Mouse (Mus musculus): Measurements from ENCODE around the gene Daxx.
A peak's percentile ranks its signal among the peaks of the same experiment; 100 is the strongest.
"Not testable (repeated sequence)": the region's sequence is repeated elsewhere in the genome, so short reads cannot be mapped to it uniquely, and the experiment has no call there.

Daxx gene

DNA sequence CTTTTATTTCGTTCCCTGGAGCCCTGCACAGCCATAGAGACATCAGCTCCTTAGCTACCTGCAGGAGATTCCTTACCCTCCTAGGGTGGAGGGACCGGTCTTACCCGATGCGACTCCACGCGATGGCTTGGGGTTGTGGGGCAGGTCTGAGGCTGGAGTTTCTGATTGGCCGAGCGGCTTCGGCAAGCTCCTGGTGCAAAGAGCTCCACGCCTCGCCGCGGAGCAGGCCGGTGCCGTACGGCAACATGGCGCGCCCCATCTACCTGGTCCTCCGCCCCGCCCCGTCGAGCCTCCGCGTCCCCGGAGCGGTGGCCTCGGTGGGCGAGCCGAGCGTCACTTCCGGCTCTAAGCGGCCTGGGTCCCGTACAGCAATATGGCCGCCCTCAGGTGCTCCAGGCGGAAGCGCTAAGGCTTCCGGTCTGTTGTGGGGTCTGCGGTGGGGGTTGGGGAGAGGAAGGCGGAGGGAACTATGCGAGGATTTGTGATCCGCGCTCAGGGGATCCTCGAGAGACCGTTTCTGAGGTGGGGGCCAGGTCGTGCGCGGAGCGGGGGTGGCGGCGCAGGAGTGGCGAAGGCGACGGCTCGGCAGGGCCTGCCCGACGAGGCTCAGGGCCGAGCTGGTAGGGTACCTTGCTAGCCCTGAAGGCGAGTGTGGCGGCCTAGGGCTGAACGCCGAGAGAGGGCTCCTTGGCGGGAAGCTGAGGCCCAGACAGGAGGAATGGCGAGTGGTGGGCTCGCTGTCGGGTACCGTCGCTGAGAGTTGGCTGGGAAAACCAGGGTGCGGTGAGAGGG, at the start of gene Daxx:
Gene Daxx (plus strand): TSS at position 338 of the 792 bp plus-strand sequence.
- peak; percentile 80 for DNase-seq (ENCODE audit: extremely low read depth, low read depth, low spot score)

DNA sequence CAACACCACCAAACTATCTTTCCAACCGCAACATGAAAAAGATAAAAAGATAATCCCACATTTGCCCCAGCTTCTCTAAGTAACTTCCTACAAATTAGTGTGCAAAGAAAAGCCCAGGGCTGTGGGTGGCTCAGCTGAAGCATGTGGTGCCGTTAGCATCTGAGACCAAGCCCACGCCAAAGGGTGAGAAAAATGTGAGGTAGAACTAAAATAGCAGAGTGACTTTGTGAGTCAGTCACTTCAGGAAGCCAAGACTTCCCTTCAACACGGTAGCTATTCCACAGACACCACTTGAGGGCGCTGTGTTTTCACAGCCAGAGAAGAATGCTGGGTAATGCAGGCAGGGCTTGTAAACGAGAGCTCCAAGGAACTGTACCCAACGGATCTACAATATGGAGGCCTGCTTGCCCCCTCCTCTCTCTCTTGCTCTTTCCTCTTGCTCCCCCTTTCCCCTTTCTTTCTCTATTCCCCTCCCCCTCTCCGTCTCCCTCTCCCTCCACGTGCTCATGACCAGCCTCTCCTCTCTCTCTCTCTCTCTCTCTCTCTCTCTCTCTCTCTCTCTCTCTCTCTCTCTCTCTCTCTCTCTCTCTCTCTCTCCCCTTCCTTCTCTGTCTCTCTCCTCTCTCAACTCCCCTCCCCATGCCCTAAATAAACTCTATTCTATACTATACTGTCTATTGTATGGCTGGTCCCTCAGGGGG, 43.7 kb upstream of the Daxx start:
- no peak for DNase-seq (ENCODE audit: extremely low read depth, low read depth, low spot score)

DNA sequence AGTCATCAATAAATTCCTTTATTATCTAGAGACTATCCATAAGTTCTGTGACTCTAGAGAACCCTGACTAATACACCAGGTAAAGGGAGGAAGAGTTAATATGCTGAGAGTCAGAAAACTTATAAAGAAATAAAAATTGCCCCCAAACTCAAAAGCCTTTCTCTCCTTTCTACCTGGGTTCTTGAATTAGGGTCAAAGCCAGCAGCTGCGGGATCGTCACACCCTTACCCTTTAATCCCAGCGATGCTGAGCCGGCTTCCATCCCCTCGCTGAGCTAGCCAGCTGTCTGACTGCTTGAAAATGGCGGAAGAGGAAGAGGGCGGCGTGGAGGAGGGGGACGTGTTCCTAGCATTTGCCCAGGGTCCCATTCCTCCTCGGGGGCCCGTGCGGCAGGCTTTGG, 35.7 kb upstream of the Daxx start, which contains the start of gene Gm7029:
Gene Gm7029 (plus strand): TSS at position 301 of the 400 bp plus-strand sequence.
- DNase-seq (ENCODE audit: extremely low read depth, low read depth, low spot score) = not testable (repeated sequence)

DNA sequence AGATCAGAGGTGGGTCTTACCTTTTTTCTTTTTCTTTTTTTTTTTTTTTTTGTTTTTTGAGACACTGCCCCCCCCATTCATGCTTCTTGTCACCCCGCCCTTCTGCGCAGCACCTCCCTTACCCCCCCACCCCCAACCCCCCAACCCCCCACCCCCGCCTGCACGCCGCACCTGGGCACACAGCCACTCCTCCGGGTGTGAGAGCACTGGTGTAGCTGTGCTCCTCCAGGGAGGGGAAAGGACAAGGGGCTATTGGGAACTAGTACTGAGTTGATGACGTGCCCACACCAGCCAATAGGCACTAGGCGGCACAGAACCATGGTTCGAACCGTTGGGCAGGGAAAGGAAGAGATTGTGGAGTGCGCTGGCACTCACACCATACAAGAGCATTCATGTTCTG, 34.8 kb upstream of the Daxx start:
- no peak for DNase-seq (ENCODE audit: extremely low read depth, low read depth, low spot score)

DNA sequence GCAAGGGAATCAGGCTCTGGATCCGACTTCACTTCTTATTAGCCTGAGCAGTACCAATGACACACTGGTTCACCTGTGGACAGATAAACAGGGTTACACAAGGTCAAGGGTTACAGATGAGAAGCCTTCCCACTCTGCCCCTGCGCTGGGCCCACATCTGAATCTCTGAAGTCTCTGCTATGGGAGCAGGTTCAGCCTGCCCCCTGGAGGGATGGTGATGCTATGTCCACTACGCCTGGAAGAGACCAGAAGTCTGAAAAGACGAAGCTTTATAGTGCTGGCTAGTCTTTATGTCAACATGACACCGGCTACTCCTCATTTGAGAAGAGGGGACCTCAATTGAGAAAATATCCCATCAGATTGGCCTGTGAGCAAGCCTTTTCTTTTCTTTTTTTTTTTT, 33.4 kb upstream of the Daxx start:
- DNase-seq (ENCODE audit: extremely low read depth, low read depth, low spot score) = not testable (repeated sequence)

DNA sequence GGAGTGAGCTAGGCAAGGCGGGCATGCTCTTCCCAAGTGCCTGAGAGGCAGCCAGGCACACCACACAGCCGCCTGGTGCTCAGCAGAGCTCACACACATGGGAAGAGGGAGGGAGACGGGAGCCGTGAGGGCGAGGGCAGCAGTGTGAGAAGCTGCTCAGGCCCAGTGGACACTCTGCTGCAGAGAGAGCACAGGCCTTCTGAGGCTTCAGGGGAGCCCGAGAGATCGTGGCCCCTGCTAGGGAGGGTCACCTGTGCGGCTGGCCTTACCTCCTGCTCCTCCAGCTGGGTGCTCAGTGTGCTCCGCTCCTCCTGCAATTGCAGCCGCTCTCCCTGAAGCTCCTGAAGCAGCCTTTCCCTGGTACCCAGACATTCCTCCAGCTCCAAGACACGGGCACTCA, 24.9 kb upstream of the Daxx start:
- not testable (repeated sequence) for DNase-seq (ENCODE audit: extremely low read depth, low read depth, low spot score)

DNA sequence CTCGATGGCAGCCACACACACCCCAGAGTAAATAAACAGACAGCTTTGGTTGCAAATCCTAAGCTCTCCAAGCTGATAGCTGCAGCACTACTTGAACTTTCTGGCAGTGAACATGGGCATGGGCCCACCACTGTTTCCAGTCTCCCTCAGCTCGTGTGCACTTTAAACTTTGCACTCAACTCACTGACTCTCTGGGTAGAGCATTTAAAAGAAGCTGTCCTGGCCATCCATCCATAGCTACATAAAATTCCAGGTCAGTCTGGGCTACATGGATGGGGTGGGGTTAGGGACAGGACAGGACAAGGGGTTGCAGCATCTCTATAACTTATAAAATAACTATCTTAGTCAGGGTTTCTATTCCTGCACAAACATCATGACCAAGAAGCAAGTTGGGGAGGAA, 21.4 kb upstream of the Daxx start:
- not testable (repeated sequence) for DNase-seq (ENCODE audit: extremely low read depth, low read depth, low spot score)

DNA sequence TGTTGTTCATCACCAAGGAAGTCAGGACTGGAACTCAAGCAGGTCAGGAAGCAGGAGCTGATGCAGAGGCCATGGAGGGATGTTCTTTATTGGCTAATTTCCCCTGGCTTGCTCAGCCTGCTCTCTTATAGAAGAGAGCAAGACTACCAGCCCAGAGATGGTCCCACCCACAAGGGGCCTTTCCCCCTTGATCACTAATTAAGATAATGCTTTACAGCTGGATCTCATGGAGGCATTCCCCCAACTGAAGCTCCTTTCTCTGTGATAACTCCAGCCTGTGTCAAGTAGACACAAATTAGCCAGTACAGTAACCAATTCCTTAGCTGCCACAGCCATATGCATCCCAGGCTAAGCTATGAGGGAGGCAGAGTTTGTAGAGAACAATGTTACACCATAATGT, 21.0 kb upstream of the Daxx start:
- not testable (repeated sequence) for DNase-seq (ENCODE audit: extremely low read depth, low read depth, low spot score)

DNA sequence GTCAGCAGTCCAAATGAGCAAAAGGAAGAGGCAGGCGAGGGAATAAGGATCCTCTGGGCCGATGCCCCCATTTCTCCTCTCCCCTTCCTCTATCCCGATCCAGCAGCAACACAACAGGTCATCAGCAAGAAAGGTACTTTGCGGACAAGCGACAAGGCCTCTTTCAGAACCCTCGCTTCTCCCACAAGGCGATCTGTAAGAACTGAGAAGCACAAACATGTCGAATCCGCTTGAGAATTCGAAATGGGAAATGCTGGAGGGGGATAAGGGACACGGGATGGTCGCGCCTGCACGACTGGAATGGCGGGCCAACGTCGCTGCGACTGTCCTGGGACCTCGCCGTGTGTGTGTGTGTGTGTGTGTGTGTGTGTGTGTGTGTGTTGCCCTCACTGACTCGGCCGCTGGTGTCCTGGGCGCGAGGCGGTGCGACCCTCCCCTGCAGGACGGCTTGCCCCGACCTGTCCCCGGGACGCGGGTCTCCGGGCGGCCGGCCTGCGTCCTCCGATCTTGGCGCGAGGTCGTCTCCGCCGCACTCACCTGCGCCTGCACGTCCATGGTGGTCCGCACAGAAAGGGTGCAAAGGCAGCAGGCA, 19.2 kb upstream of the Daxx start:
- DNase-seq (ENCODE audit: extremely low read depth, low read depth, low spot score) = not testable (repeated sequence)

DNA sequence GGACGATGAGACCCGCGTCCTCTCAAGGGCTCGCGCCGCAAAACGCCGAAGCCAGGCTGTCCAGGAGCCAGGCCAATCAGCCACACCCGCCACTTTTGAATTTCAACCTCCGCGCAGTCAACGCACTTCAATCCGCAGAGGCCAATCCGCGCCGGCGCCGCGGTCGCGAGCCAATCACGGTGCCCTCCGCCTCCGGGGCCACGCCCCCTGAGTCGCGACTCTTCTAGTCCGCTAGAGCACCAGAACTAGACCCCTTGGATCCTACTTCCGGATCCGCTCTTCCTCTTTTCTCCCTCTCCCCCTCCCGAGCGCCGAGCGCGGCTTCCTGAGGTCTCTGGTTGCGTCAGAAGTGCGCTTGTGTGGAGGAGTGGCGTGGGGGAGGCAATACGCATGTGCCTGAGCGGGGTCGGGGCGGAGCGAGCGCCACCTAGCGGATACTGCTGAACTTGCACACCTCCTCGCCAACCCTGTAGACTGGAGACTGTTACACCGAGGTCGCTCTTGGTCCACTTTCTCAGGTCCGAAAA, 18.6 kb upstream of the Daxx start, which contains the start of gene Kifc1:
Gene Kifc1 (minus strand): TSS at position 129 of the 527 bp plus-strand sequence.
- peak; percentile 82 for DNase-seq (ENCODE audit: extremely low read depth, low read depth, low spot score)

DNA sequence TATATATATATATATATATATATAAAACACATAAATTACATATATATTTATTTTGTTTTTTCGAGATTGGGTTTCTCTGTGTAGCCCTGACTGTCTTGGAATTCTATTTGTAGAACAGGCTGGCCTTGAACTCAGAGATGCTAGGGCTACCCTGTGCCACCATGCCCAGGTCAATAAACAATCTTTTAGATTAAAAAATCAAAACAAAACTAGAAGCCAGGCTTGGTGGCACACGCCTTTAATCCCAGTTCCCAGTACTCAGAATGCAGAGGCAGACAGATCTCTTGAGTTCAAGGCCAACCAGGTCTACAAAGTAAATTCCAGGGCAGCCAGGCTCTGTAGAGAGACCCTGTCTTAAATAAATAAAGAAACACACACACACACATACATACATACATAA, 17.9 kb upstream of the Daxx start:
- no peak for DNase-seq (ENCODE audit: extremely low read depth, low read depth, low spot score)

DNA sequence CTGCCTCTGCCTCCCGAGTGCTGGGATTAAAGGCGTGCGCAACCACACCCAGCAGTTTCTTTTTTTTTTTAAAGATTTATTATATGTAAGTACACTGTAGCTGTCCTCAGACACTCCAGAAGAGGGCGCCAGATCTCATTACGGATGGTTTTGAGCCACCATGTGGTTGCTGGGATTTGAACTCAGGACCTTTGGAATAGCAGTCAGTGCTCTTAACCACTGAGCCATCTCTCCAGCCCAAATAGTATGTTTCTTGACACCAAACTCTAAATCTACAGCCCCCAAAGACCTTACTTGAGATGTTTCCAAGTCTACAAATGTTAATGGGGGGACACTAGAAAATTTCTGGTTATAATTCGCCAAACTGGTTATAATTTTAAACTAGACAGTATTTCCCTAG, 17.3 kb upstream of the Daxx start:
- not testable (repeated sequence) for DNase-seq (ENCODE audit: extremely low read depth, low read depth, low spot score)

DNA sequence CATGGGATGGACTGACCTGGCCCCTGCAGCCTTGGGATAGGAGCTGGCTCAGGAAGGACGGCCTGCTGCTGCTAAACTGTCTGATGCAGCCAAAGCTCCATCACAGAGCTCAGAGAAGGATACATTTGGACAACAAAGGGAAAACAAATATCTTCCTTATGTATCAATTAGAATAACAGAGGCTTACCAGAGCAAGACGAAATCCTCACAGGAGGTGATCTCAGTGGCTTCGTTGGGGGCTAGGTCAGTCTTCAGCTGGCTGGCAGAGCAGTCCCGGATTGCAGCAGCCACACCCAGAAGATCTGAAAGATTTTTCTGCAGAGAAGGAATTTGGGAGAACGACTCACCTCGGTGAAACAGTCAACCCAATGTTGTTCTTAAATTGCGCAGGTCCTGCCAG, 16.8 kb upstream of the Daxx start:
- no peak for DNase-seq (ENCODE audit: extremely low read depth, low read depth, low spot score)

DNA sequence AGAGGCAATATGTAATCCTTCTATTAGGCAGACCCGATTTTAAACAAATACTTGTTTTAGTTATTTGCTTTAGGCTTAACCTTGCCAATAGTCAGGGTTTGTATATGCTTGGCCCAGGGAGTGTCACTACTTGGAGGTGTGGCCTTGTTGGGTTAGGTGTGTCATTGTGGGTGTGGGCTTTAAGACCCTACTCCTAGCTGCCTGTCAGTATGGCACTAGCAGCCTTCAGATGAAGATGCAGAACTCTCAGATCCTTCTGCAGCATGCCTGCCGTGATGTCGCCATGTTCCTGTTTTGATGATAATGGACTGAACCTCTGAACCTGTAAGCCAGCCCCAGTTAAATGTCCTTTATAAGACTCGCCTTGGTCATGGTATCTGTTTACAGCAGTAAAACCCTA, 16.2 kb upstream of the Daxx start:
- DNase-seq (ENCODE audit: extremely low read depth, low read depth, low spot score) = not testable (repeated sequence)

DNA sequence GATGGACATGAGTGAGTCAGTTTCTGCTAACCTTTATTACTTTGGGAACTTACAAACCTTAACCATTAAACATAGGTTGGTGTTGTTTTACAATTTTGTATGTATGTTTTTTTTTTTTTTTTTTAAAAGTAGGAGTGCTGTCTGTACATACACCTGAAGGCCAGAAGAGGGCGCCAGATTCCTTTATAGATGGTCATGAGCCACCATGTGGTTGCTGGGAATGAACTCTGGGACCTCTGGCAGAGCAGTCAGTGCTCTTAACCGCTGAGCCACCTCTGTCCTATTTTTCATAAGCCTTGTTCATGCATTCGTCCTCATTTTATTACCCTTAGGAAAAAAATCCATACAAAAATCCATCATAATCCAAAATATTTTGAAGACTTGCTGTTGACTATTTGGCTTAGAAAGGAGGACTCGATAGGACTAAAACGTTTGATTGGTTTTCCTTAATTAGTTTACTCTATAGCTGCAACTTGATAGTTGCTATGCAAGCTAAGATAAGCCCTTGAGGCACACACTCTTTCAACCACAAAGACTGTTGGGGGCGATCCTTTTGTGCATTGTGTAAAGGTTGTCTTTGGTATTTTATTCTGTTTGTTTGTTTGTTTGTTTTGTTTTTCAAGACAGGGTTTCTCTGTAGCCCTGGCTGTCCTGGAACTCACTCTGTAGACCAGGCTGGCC, 12.0 kb upstream of the Daxx start:
- DNase-seq (ENCODE audit: extremely low read depth, low read depth, low spot score) = no peak

DNA sequence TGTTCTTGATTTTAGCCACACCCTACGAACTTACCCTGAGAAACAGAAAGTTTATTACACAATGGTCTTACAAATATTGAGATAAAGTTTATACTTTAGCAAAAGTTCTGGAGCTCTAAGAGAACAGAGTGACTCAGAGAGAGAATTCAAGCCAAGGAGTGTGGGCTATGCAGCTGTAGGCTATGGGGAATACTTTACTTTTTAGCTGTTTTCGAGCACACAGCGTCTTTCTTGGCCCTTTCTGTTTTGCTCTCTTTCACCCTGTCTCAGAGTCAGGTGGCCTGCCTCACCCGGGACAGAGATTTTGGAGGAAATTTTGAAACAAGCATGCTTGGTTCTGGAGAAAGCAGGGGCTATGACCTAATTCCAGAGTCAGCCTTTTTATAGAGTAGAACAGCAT, 11.0 kb upstream of the Daxx start:
- DNase-seq (ENCODE audit: extremely low read depth, low read depth, low spot score) = not testable (repeated sequence)

DNA sequence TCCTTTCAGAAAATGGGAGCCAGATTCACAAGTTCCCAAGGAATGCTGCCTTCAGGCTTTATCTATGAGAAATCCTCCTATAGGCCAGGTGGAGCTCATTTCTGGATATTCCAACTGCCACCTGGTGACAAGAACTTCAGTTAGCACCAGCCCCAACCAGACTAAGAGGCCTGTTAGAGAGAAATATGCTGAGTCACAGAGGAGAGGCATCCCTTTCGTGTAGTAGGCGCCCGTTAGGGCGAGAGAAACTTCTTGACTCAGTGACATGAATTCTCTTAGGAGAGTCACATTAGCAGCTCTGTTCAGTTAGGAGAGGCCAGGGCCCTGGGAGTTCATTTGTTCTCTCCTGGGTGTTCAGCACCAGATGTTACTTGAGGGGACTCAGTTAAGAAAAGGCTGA, 9.6 kb upstream of the Daxx start:
- no peak for DNase-seq (ENCODE audit: extremely low read depth, low read depth, low spot score)

DNA sequence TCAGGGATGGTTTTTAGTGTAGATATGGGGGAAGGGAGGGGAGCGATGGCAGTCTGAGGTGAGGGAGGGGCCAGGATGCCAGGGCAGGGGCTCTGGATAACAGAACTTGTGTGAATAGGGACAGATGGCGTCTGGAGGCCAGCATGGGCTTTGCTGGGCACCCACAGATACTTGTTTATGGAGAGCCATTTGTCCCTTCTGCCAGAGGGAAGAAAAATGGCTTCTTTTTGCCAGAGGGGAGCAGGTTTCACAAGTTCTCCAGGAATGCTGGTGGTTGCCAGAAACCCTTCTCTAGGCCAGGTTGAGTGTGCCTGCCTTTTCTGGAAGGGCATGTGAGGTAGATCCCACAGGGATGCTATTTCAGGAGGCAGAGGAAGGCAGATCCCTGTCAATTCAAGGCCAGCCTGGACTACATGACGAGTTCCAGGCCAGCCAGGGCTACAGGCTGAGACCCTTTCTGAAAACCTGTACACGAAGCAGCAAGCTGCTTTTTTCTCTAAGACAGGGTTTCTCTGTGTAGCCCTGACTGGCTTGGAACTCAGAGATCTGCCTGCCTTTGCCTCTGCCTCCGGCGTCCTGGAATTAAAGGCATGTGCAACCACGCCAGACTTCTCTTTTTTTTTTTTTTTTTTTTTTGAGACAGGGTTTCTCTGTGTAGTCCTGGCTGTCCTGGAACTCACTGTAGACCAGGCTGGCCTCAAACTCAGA, 8.8 kb upstream of the Daxx start:
- no peak for DNase-seq (ENCODE audit: extremely low read depth, low read depth, low spot score)

DNA sequence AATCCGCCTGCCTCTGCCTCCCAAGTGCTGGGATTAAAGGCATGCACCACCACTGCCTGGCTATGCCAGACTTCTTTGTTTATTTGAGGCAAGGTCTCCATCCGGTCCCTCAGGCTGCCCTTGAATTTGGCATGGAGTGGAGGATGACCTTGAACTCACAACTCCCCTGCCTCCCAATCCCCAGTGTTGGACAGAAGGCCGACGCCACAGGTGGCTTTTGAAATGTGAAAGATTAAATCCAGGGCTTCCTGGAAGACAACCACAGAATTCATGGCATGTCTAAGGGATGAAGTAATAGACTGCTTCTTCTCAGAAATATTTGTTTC, 8.3 kb upstream of the Daxx start:
- DNase-seq (ENCODE audit: extremely low read depth, low read depth, low spot score) = no peak

DNA sequence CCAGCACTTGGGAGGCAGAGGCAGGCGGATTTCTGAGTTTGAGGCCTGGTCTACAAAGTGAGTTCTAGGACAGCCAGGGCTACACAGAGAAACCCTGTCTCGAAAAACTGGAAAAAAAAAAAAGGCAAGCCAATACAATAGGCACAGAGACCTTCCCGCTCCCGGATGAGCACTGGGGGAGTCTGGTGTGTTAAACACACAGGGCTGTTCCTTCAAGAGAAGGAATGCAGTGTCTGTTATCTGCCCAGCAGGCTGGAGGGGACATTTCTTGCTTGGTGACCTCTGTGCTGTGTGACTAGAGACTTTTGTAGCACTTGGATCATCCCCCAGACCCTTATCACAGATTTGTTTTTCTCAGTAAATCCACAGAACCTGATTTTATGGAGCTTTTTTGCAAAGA, 7.6 kb upstream of the Daxx start:
- DNase-seq (ENCODE audit: extremely low read depth, low read depth, low spot score) = no peak

DNA sequence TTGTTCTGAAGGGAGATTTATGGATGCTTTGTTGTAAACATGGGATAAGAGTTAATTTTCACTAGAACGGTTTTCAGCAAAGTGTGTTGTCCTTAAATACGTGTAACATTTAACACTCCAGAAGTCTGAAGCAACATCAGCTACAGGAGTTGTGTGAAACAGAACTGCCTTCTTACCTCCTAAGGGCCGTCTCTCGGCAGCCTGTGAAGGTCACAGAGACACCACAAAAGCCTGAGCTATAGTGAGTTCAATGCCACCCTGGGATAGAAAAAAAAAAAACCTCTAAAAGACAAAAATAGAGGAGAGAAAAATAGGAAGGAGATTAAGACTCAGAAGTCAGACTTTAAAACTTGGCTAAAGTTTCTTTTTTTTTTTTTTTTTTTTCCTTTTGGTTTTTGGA, 7.1 kb upstream of the Daxx start:
- DNase-seq (ENCODE audit: extremely low read depth, low read depth, low spot score) = no peak

All from fat pad, adult 2 months (tissue).